Mouse (Mus musculus): Measurements from ENCODE around the gene Usf2. TPM values are rescaled to one million over a fixed set of nuclear protein-coding genes. Genes with fewer than 3 reads are reported as not detected.
"Not testable (repeated sequence)": the region's sequence is repeated elsewhere in the genome, so short reads cannot be mapped to it uniquely, and the experiment has no call there.

Gene Usf2
- total RNA-seq, 2 experiments from 2014 or later: 92.6 to 162 TPM

GRCm38 (mm10) chr7:30958866-30959487 lies 2.4 kb upstream of the Usf2 start:
- ATAC-seq (replicated peaks; ENCODE audit: poor library complexity): no peak

- ATAC-seq (replicated peaks; ENCODE audit: poor library complexity): no peak
Measured at GRCm38 (mm10) chr7:30958109-30958865, 1.7 kb upstream of the Usf2 start.

GRCm38 (mm10) chr7:30957367-30957783 lies 772 bp upstream of the Usf2 start:
- ATAC-seq (replicated peaks; ENCODE audit: poor library complexity): peak; percentile 43

GRCm38 (mm10) chr7:30956357-30956751 lies 249 bp downstream of the Usf2 start:
- ATAC-seq (replicated peaks; ENCODE audit: poor library complexity): no peak

- ATAC-seq (replicated peaks; ENCODE audit: poor library complexity): peak; percentile 69
Measured at GRCm38 (mm10) chr7:30955584-30956356, 833 bp downstream of the Usf2 start.

- ATAC-seq (replicated peaks; ENCODE audit: poor library complexity): no peak
Measured at GRCm38 (mm10) chr7:30954971-30955520, 1.6 kb downstream of the Usf2 start.

GRCm38 (mm10) chr7:30954036-30954435 lies 2.6 kb downstream of the Usf2 start:
- ATAC-seq (replicated peaks; ENCODE audit: poor library complexity): no peak

GRCm38 (mm10) chr7:30953459-30953858 lies 3.1 kb downstream of the Usf2 start:
- peak; percentile 47 for ATAC-seq (replicated peaks; ENCODE audit: poor library complexity)

- ATAC-seq (replicated peaks; ENCODE audit: poor library complexity): no peak
Measured at GRCm38 (mm10) chr7:30952441-30953265, 4.0 kb downstream of the Usf2 start.

- not testable (repeated sequence) for ATAC-seq (replicated peaks; ENCODE audit: poor library complexity)
Measured at GRCm38 (mm10) chr7:30949902-30950301, 6.7 kb downstream of the Usf2 start.

GRCm38 (mm10) chr7:30945876-30946275 lies 10.7 kb downstream of the Usf2 start:
- no peak for ATAC-seq (replicated peaks; ENCODE audit: poor library complexity)

GRCm38 (mm10) chr7:30945466-30945865 lies 11.1 kb downstream of the Usf2 start:
- not testable (repeated sequence) for ATAC-seq (replicated peaks; ENCODE audit: poor library complexity)

GRCm38 (mm10) chr7:30944706-30945105 lies 11.9 kb downstream of the Usf2 start:
- ATAC-seq (replicated peaks; ENCODE audit: poor library complexity): not testable (repeated sequence)

GRCm38 (mm10) chr7:30943909-30944635 lies 12.5 kb downstream of the Usf2 start, which contains the start of gene Hamp:
Hamp (minus strand) TSS chr7:30944032.
- ATAC-seq (replicated peaks; ENCODE audit: poor library complexity): no peak

GRCm38 (mm10) chr7:30942365-30942764 lies 14.2 kb downstream of the Usf2 start:
- ATAC-seq (replicated peaks; ENCODE audit: poor library complexity): peak; percentile 87

GRCm38 (mm10) chr7:30940070-30940469 lies 16.5 kb downstream of the Usf2 start:
- not testable (repeated sequence) for ATAC-seq (replicated peaks; ENCODE audit: poor library complexity)

- ATAC-seq (replicated peaks; ENCODE audit: poor library complexity): peak; percentile 85
Measured at GRCm38 (mm10) chr7:30935422-30936099, 21.0 kb downstream of the Usf2 start.

- not testable (repeated sequence) for ATAC-seq (replicated peaks; ENCODE audit: poor library complexity)
Measured at GRCm38 (mm10) chr7:30924581-30924980, 32.0 kb downstream of the Usf2 start, which contains the start of gene Hamp2. Hamp2 (minus strand) TSS chr7:30924681.

GRCm38 (mm10) chr7:30924071-30924470 lies 32.5 kb downstream of the Usf2 start:
- ATAC-seq (replicated peaks; ENCODE audit: poor library complexity): no peak
